Mouse (Mus musculus) kidney, postnatal 14 days (tissue): ENCODE data around the gene Ifna16.

Source experiments
- DNase-seq: peaks from one replicate; pipeline ENCODE4 v3.0.0; 2022; ENCODE audit warnings: mixed read lengths

The Ifna16 gene

GRCm38 (mm10) chr4:88676824-88677223, at the start of gene Ifna16:
Ifna16 (minus strand) TSS chr4:88676924.
- DNase-seq, result no peak

- peak; percentile 19 for DNase-seq
Observed at GRCm38 (mm10) chr4:88723497-88724090, 46.9 kb upstream of the Ifna16 start.

- DNase-seq, result peak; percentile 95
Observed at GRCm38 (mm10) chr4:88721791-88722721, 45.3 kb upstream of the Ifna16 start, which contains the start of the genes Gm26566 and Klhl9. Gm26566 (plus strand) TSS chr4:88721805. Klhl9 (minus strand) TSS chr4:88722465.

DNA sequence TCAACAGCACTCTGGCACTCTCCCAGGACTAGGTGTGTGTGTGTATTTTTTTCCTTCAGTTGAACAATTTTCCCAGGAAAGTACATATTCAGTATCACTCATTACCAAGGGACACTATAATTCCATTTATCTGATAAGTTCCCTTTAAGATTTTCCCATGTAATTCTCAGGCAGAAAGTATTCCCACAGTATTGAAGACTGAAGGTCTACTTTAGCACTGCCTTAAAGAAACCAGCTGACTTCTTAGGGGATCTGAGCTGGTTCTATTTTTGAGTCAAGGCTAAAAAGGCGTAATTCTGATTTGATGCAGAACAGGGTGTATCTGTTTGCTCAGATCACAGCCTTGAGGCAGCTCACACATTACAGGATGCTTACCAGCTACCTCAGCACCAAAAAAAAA, 42.0 kb upstream of the Ifna16 start:
- no peak for DNase-seq

- DNase-seq, result no peak
Observed at GRCm38 (mm10) chr4:88715059-88715458, 38.3 kb upstream of the Ifna16 start.

- no peak for DNase-seq
Observed at GRCm38 (mm10) chr4:88714281-88714680, 37.6 kb upstream of the Ifna16 start.

GRCm38 (mm10) chr4:88707128-88707826, 30.6 kb upstream of the Ifna16 start:
- no peak for DNase-seq

DNA sequence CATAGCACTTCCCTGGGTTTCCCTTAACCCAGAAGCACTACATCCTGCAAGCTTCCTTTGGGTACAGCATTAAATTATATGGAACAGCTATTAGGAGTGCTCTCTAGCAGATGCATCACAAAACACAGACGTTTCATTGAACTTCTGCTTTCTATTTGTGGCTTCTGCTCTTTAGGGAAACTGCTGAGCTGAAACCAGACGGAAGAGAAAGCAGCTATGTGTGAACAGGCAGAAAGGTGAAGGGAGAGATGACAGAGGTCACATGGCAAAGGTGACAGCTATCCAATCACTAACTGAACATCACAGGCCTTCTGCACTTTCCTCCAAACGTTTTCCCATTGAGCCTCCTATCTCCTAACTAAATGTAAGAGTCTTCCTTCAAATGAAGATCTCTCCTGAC, 29.2 kb upstream of the Ifna16 start:
- DNase-seq, result no peak

DNA sequence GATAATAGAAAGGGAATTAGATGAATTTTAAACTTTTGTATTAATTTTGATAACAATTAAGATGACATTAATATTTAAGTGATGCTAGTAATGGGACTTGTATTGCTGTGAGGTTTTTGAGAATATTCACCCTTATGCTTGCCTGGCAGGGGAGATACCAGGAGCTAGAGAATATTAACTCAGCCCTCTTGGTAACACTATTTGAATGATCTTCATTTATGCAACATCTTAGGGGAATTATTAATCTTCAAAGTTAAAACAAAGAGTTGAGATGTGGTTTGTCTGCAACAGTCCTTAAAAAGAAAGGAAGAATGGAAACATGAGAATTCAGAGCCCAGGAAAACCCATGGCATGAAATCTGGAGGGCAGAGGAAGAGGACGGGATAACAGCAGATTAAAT, 22.6 kb upstream of the Ifna16 start:
- DNase-seq, result no peak

GRCm38 (mm10) chr4:88698781-88699180, 22.1 kb upstream of the Ifna16 start:
- DNase-seq, result no peak

- DNase-seq, result no peak
Observed at GRCm38 (mm10) chr4:88697753-88698152, 21.0 kb upstream of the Ifna16 start.

GRCm38 (mm10) chr4:88697108-88697507, 20.4 kb upstream of the Ifna16 start:
- DNase-seq, result no peak

DNA sequence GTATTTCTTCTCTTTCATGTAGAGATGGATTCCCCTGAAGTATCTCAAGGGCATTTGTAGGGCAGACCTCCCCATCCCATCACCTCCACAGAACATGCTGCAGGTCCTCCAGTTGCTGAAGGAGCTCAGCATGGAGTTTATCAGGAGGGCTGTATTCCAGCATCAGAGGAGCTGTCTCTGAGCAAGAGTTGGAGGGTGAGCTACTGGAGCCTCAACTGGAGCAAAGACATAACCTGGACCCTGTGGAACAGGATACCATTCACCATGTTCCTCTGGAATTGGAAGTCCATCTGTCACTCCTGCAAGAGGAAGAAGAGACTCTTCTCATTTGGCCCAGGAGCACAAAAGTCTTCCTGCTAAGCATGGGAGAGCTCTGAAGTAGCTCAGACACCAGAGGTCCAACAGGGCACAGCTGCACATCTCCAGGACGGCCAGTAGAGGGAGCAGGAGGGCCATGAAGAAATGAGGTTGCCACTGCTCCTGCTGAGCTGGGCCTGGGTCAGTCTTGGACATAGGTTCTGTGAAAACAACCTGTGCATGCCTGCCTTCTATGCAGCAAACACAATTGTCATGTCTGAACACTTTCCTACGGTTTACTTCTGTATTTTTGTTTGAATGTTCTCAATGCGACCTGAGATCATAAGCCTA, 19.6 kb upstream of the Ifna16 start:
- peak; percentile 86 for DNase-seq

DNA sequence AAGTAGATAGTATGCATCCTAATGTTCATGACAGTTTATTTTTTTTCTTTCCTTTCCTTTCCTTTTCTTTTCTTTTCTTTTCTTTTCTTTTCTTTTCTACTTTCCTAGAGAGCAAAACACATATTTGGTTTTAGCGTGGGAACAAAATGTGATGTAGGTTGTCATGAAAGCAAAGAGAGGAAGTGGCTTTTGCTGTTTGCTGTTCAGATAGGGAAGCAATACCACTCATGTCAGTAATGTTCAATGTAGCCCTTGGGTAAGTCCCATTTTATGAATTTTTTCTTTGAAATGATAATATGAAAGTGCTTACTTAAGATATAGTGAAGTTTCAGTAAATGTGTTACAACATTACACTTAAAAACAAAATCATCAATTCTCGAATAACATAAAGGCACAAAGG, 16.7 kb upstream of the Ifna16 start:
- no peak for DNase-seq

DNA sequence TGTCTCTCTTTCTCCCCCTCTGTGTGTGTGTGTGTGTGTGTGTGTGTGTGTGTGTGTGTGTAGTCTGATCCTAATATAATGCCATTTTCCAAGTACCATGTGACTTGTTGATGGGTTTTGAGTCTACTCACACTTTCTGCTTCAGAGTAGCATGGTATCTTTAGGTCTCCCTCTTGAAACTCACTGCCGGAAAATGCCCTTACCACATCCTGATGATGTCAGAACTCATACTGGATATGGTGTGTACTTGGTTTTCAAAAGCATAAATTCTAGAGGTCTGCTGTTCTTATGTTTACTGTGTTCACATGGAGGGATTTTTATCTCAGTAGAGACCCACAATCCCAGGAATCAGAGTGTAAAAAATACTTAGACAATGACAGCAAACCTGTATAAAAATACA, 15.8 kb upstream of the Ifna16 start:
- no peak for DNase-seq

GRCm38 (mm10) chr4:88691259-88691658, 14.5 kb upstream of the Ifna16 start, which contains the start of gene Ifnab:
Ifnab (minus strand) TSS chr4:88691359.
- no peak for DNase-seq

DNA sequence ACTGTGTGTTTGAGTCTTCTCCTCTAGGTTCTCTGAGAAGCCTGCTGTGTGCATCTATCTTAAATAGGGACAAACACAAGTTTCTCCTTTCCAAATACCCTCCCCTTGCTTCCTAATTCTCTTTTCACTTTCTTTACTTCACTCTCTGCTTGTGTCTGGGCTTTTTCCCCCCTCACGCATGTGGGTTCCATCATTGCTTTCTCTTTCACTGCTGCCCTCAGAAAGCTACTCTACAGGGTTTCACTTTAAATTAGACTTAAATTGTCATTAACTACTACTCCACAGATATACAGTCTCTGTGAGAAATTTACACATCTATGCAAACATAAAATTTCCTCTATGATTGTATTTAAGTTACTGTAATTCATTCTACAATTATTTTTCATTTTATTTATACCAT, 7.1 kb upstream of the Ifna16 start, which contains the start of gene Ifna2:
TSS of gene Ifna2 (minus strand) at position 101 of the 400 bp plus-strand sequence.
- DNase-seq, result no peak

DNA sequence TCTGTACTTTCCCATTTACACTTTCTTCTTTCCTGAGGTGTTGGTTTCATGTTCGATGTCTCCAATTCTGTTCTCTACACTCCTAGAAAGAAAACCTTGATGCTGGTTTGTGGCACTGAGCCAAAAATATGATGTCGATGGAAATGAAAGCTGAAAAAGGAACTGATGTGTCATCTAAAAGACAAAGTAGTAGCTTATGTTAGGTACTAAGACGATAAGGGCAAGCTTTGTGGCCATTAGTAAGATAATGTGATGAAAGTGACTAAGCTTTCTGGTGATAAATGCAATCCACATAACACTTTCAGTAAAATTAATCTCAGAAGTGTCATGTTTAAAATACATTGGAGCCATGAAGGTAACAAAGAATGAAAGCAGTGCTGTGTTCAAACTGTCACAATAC, 4.6 kb upstream of the Ifna16 start:
- no peak for DNase-seq

DNA sequence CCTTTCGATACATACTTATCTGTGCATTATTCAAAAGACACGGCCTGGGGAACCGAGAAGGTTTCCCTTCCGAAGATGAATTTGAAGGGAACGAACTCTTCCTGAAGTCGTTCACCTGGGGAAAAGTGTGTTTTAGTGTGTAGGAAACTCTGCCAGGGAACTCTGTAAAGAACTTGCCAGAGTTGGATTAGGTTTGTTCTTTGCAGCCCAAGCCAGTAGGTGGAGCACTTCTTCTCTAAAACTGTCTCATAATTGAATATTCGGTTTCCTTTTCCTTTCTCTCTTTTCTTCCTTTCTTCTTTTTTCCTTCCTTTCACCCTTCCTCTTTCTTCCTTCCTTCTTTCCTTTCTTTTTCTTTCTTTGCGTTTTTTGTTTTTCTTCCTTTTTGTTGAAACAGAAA, 3.6 kb upstream of the Ifna16 start:
- peak; percentile 17 for DNase-seq

- DNase-seq, result peak; percentile 20
Observed at GRCm38 (mm10) chr4:88655461-88655860, 21.3 kb downstream of the Ifna16 start.

DNA sequence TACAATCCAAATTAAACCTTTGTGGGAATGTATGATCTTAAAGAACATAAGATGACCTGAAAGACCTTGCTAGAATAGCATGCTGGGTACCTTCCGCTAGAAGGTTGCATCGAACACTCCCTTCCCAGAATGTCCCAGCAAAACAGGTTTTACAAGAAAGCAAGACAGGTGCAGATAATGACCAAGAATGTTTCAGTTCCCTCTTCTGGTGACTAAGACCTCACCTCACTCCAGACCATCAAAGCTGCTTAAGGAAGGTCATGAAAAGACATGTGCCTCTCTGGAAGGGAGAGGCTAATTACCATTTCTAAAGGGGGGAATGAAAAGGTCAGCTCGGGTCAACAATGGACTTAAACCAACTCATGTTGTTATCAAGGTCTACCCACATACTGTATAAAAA, 23.1 kb downstream of the Ifna16 start:
- no peak for DNase-seq

DNA sequence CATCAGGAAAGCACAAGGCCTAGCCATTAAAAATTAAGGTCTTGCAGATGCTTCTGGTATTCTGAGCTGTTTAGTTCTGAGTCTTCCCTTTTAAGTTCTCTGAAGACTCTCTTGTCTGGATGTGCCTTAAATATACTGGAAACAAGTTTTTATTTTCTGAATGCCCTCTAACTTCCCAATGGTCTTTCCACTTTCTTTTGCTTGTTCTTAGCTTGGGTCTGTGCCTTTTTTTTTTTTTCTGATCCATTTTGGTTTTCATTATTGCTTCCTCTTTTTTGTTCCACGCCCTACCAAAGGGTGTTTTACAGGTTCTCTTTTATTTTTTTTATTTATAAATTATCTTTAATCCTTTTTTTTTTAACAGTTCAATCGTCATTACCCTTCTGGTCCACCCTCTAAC, 32.4 kb downstream of the Ifna16 start, which contains the start of gene Ifna13:
TSS of gene Ifna13 (minus strand) at position 101 of the 400 bp plus-strand sequence.
- no peak for DNase-seq

DNA sequence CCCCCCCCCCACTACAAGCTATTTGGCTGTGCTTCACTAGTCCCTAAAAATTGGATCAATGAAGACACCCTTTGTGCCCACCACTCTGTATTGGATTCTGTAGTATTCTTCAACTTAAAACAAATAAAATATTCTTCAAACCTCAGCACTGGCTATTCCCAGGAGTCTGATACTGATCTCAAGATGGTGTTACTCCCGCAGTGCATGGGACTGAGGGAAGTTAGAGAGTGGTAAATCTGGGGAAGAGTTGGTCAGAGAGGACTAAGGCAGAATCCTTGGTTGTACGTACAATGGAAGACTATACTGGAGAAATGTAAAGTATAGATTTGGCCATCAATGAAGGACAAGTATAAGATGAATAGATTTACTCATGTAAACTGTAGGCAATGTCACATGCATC, 34.2 kb downstream of the Ifna16 start:
- DNase-seq, result no peak
